In genomic region chr1:170746523-170746922, GRCm38 (mm10) we compare ENCODE assay signal across 15 mouse cellular contexts.
"Had no signal": no experiment of that assay in that cellular context is flagged by ENCODE, and none has a peak within 500 bp of the region (broad histone marks: within the 10 kb centered on the region; RNA-seq: fewer than 3 reads in every experiment).

No protein-coding gene starts in this region.

- H3K9me3 ChIP-seq: neural tube, embryonic 13.5 days; neural tube, embryonic 15.5 days; stomach, embryonic 15.5 days had no signal

- H3K4me3 ChIP-seq: neural tube, embryonic 13.5 days; neural tube, embryonic 15.5 days; stomach, embryonic 15.5 days had no signal

- H3K4me1 ChIP-seq: neural tube, embryonic 15.5 days had no signal

- DNase-seq: retina, postnatal 1 day; right cerebral cortex, postnatal 14 days; right cerebral cortex, postnatal 25 days; right cerebral cortex, postnatal 4 days; spleen, adult 18-20 months; thymus, adult 18-20 months; thymus, adult 2 months; thymus, postnatal 14 days; thymus, postnatal 25 days; thymus, postnatal 36 days; thymus, postnatal 4 days had no signal

- H3K27ac ChIP-seq: neural tube, embryonic 13.5 days; neural tube, embryonic 15.5 days; stomach, postnatal 0 days had no signal

- H3K4me2 ChIP-seq: neural tube, embryonic 13.5 days; neural tube, embryonic 15.5 days; stomach, embryonic 15.5 days had no signal

- H3K36me3 ChIP-seq: stomach, embryonic 15.5 days had no signal

- H3K9ac ChIP-seq: neural tube, embryonic 13.5 days; neural tube, embryonic 15.5 days; stomach, embryonic 15.5 days had no signal

- H3K27me3 ChIP-seq: neural tube, embryonic 13.5 days; neural tube, embryonic 15.5 days; stomach, embryonic 15.5 days had no signal
